Mouse (Mus musculus) ES-Bruce4 (cell line): ENCODE results near the gene Scfd2. TPM values are rescaled to one million over a fixed set of nuclear protein-coding genes. Genes with fewer than 3 reads are reported as not detected.

Experiments
- H3K27ac ChIP-seq: 2 replicates; pipeline ENCODE4 v1.5.1; 2012; ENCODE audit warnings: low read length, inconsistent platforms; ENCODE audit not compliant: insufficient read depth
- H3K27me3 ChIP-seq: 2 replicates; pipeline ENCODE4 v1.6.1; 2012; ENCODE audit warnings: mild to moderate bottlenecking, low read length, inconsistent platforms; ENCODE audit not compliant: control insufficient read depth, poor library complexity, insufficient read depth, severe bottlenecking
- H3K36me3 ChIP-seq: 2 replicates; pipeline ENCODE4 v1.6.1; 2012; ENCODE audit warnings: inconsistent platforms, mild to moderate bottlenecking, low read length, moderate library complexity; ENCODE audit not compliant: control insufficient read depth, poor library complexity, insufficient read depth, severe bottlenecking
- H3K4me1 ChIP-seq: one replicate; pipeline ENCODE4 v1.8.1; 2011; ENCODE audit warnings: low read length; ENCODE audit not compliant: control insufficient read depth, insufficient read depth
- H3K4me3 ChIP-seq: 2 replicates; pipeline ENCODE4 v1.5.1; 2011; ENCODE audit warnings: low read depth, mild to moderate bottlenecking, low read length
- H3K9ac ChIP-seq: 2 replicates; pipeline ENCODE4 v1.6.1; 2012; ENCODE audit warnings: low read depth, mild to moderate bottlenecking, inconsistent platforms; ENCODE audit not compliant: poor library complexity, severe bottlenecking
- H3K9me3 ChIP-seq: replicated peaks from 2 replicates; pipeline ENCODE4 v1.6.1; 2012; ENCODE audit warnings: mild to moderate bottlenecking, low read length, inconsistent platforms; ENCODE audit not compliant: control insufficient read depth, poor library complexity, insufficient read depth, severe bottlenecking
- CTCF ChIP-seq: IDR thresholded peaks from one replicate; pipeline ENCODE4 v1.8.1; 2011; ENCODE audit warnings: low read depth, low read length
- EP300 ChIP-seq: IDR thresholded peaks from 2 replicates; pipeline ENCODE4 v1.6.1; 2011; ENCODE audit warnings: low read depth, low read length; ENCODE audit not compliant: insufficient read depth
- POLR2A ChIP-seq: IDR thresholded peaks from one replicate; pipeline ENCODE4 v1.8.1; 2011; ENCODE audit warnings: low read length; ENCODE audit not compliant: insufficient read depth
- polyA plus RNA-seq: library from polyadenylated mRNA; stranded (reverse); fragments of >200 nt; gene quantifications from 2 replicates; pipeline ENCODE4 v1.2.4, GENCODE M21; 2011; ENCODE audit warnings: low read depth; ENCODE audit not compliant: missing spikeins, insufficient read depth, insufficient read length

Scfd2 gene
- polyA plus RNA-seq, 1 experiment, result 5.8 TPM

GRCm38 (mm10) chr5:74391806-74392205, 139.8 kb downstream of the Scfd2 start:
- TF ChIP-seq CTCF, result no peak
- no peak for TF ChIP-seq EP300
- no peak for TF ChIP-seq POLR2A
- no peaks in the 10 kb centered on the region; the same call in 1 of the 2 replicates for H3K36me3 ChIP-seq
- no peaks in the 10 kb centered on the region for H3K4me1 ChIP-seq
- H3K27ac ChIP-seq, result no peak overlapping the region
- no peak overlapping the region for H3K9ac ChIP-seq
- H3K4me3 ChIP-seq, result no peak overlapping the region
- no peaks in the 10 kb centered on the region for H3K9me3 ChIP-seq
- no peaks in the 10 kb centered on the region for H3K27me3 ChIP-seq

GRCm38 (mm10) chr5:74391346-74391745, 140.2 kb downstream of the Scfd2 start:
- no peak overlapping the region for H3K9ac ChIP-seq

GRCm38 (mm10) chr5:74388849-74389248, 142.7 kb downstream of the Scfd2 start:
- Histone ChIP-seq H3K27me3 (no peaks in the 10 kb centered on the region), H3K4me3 (no peak overlapping the region), H3K9ac (no peak overlapping the region), H3K9me3 (no peaks in the 10 kb centered on the region), H3K36me3 (no peaks in the 10 kb centered on the region; the same call in 1 of the 2 replicates), H3K4me1 (no peaks in the 10 kb centered on the region), H3K27ac (no peak overlapping the region)
- no peak for TF ChIP-seq EP300
- TF ChIP-seq POLR2A, result no peak
- TF ChIP-seq CTCF, result no peak

More at GRCm38 (mm10) chr5:74391346-74391745, 140.2 kb downstream of the Scfd2 start:
- TF ChIP-seq EP300 (no peak), POLR2A (no peak), CTCF (no peak)
- H3K36me3 ChIP-seq, result no peaks in the 10 kb centered on the region; the same call in 1 of the 2 replicates
- no peak overlapping the region for H3K27ac ChIP-seq
- H3K4me3 ChIP-seq, result no peak overlapping the region
- H3K4me1 ChIP-seq, result no peaks in the 10 kb centered on the region
- no peaks in the 10 kb centered on the region for H3K9me3 ChIP-seq
- H3K27me3 ChIP-seq, result no peaks in the 10 kb centered on the region

- TF ChIP-seq EP300 (no peak), POLR2A (no peak), CTCF (no peak)
- Histone ChIP-seq H3K9me3 (no peaks in the 10 kb centered on the region), H3K27me3 (no peaks in the 10 kb centered on the region), H3K4me3 (no peak overlapping the region), H3K4me1 (no peaks in the 10 kb centered on the region), H3K9ac (no peak overlapping the region), H3K36me3 (no peaks in the 10 kb centered on the region; the same call in 1 of the 2 replicates), H3K27ac (no peak overlapping the region)
Observed at GRCm38 (mm10) chr5:74388101-74388500, 143.5 kb downstream of the Scfd2 start.

GRCm38 (mm10) chr5:74387143-74387886, 144.2 kb downstream of the Scfd2 start:
- TF ChIP-seq POLR2A, result no peak
- Histone ChIP-seq H3K4me3 (no peak overlapping the region), H3K27ac (no peak overlapping the region), H3K9ac (no peak overlapping the region), H3K36me3 (no peaks in the 10 kb centered on the region), H3K9me3 (no peaks in the 10 kb centered on the region), H3K4me1 (peaks cover 2% of the 10 kb centered on the region), H3K27me3 (no peaks in the 10 kb centered on the region)

GRCm38 (mm10) chr5:74380045-74380444, 151.5 kb downstream of the Scfd2 start:
- H3K27me3 ChIP-seq, result no peaks in the 10 kb centered on the region
- H3K4me3 ChIP-seq, result no peak overlapping the region
- no peak overlapping the region for H3K27ac ChIP-seq
- H3K9ac ChIP-seq, result no peak overlapping the region
- no peaks in the 10 kb centered on the region for H3K36me3 ChIP-seq
- H3K9me3 ChIP-seq, result no peaks in the 10 kb centered on the region
- no peak for TF ChIP-seq EP300
- no peak for TF ChIP-seq CTCF
- no peak for TF ChIP-seq POLR2A
- H3K4me1 ChIP-seq, result peaks cover 2% of the 10 kb centered on the region
